Mouse (Mus musculus): ENCODE measurements around the gene Arhgef3. TPM values are rescaled to one million over a fixed set of nuclear protein-coding genes. Genes with fewer than 3 reads are reported as not detected.
A peak's percentile ranks its signal among the peaks of the same experiment; 100 is the strongest.
"Not testable (repeated sequence)": the region's sequence is repeated elsewhere in the genome, so short reads cannot be mapped to it uniquely, and the experiment has no call there.

The Arhgef3 gene
- total and polyA plus RNA-seq, 3 experiments = 11.1 to 27.8 (median 23.0) TPM

DNA sequence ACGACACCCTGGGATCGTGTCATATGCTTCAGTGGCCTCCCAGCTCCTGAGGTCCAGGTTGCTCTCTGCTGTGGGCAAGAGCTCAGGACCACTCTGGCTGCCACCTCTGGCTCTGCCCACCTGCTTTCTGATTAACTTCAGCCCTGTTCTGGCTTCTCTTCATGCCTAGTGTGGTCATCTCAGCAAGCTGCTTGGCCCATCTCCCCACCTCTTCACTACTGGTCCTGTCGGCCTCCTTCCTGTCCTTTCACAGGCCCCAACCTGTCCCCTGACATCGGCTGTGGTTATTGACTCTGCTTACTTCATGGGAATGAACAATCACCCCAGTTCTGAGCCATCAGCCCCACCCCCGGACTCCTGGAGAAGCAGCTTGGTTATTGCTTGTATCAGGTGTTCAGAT, 128.9 kb downstream of the Arhgef3 start:
- peaks cover 17% of the 10 kb centered on the region for H3K36me3 ChIP-seq (ENCODE audit: control insufficient read depth, insufficient read depth, low read length)
- peak overlapping the region; percentile 71 for H3K27ac ChIP-seq
- H3K4me1 ChIP-seq (ENCODE audit: control insufficient read depth, insufficient read depth, low read length) = peaks cover 21% of the 10 kb centered on the region
- peaks cover 5% of the 10 kb centered on the region for H3K79me2 ChIP-seq (replicated peaks; ENCODE audit: control insufficient read depth, insufficient read depth, low read length)
- TF ChIP-seq CTCF (IDR thresholded peaks at IDR 0.05) = no peak
- TF ChIP-seq POLR2A (IDR thresholded peaks at IDR 0.05; ENCODE audit: insufficient read depth, low read depth, low read length) = no peak
- TF ChIP-seq EP300 (IDR thresholded peaks at IDR 0.05; ENCODE audit: insufficient read depth, low read depth, low read length) = no peak
- no peaks in the 10 kb centered on the region for H3K27me3 ChIP-seq (ENCODE audit: control insufficient read depth, insufficient read depth, low read length)
- no peak for DNase-seq
- 62% methylated on average over 5 of the region's 5 CpGs for WGBS
- no peak overlapping the region for H3K4me3 ChIP-seq
- H3K9ac ChIP-seq (ENCODE audit: low read depth, low read length) = no peak overlapping the region
- intact Hi-C loops (cut with DNase I) = loop anchor here (5.0 kb wide), 1 partner anchor 54 kb away; no protein-coding TSS in a partner anchor

DNA sequence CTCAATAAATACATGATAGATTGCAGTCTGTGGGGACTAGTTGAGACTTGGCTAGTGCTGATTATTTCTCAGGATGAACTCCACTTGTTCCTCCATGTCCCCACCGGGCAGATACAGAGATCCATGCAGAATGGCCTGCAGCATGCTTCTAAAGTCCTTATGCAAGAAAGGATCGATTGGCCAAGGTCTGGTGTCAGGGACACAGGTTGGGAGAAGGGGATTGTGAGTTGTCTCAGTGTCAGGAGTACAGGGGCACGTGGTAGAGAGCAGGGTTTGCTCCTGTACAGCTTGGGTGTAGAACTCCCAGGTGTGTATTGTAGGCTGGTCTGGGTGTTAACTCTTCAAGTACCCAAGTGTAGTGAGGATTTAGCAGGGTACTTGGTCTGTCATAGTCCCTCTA, 130.2 kb downstream of the Arhgef3 start:
- H3K27ac ChIP-seq = peak overlapping the region; percentile 71; the same call in 1 of the 2 replicates
- H3K36me3 ChIP-seq (ENCODE audit: control insufficient read depth, insufficient read depth, low read length) = peaks cover 17% of the 10 kb centered on the region
- no peak for TF ChIP-seq POLR2A (IDR thresholded peaks at IDR 0.05; ENCODE audit: insufficient read depth, low read depth, low read length)
- no peak for TF ChIP-seq EP300 (IDR thresholded peaks at IDR 0.05; ENCODE audit: insufficient read depth, low read depth, low read length)
- no peak for TF ChIP-seq CTCF (IDR thresholded peaks at IDR 0.05)
- H3K4me1 ChIP-seq (ENCODE audit: control insufficient read depth, insufficient read depth, low read length) = peaks cover 22% of the 10 kb centered on the region
- H3K4me3 ChIP-seq = no peak overlapping the region
- DNase-seq = no peak
- no peaks in the 10 kb centered on the region for H3K27me3 ChIP-seq (ENCODE audit: control insufficient read depth, insufficient read depth, low read length)
- WGBS = 79% methylated on average over 3 of the region's 3 CpGs
- intact Hi-C loops (cut with DNase I) = loop anchor here (5.0 kb wide), 4 partner anchors 52 to 167 kb away; no protein-coding TSS in a partner anchor
- H3K79me2 ChIP-seq (replicated peaks; ENCODE audit: control insufficient read depth, insufficient read depth, low read length) = peaks cover 4% of the 10 kb centered on the region
- no peak overlapping the region for H3K9ac ChIP-seq (ENCODE audit: low read depth, low read length)

DNA sequence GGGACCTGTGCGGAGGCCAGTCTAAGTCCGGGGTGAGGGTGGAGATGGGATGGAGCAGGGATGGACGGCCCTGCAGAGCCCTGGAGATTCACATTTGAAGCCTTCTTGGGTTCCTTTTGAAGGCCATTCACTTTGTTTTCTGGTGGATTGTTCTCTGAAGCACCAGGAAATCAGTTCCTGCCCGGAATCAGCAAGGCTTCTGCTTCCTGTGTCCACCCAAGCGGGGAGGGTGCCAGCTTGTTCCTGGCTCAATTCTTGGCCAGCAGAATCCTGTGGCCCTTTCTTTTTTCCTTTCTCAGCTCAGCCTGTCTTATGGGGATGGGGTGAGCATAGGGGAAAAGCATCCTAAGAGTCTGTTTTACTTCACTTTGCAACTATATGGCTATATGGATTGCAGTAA, 131.7 kb downstream of the Arhgef3 start:
- peaks cover 29% of the 10 kb centered on the region for H3K4me1 ChIP-seq (ENCODE audit: control insufficient read depth, insufficient read depth, low read length)
- WGBS = 54% methylated on average over 5 of the region's 5 CpGs
- H3K9ac ChIP-seq (ENCODE audit: low read depth, low read length) = no peak overlapping the region
- intact Hi-C loops (cut with DNase I) = loop anchor here (5.0 kb wide), 3 partner anchors 54 to 166 kb away; no protein-coding TSS in a partner anchor
- DNase-seq = peak; percentile 46 to 51
- H3K4me3 ChIP-seq = no peak overlapping the region
- no peaks in the 10 kb centered on the region for H3K27me3 ChIP-seq (ENCODE audit: control insufficient read depth, insufficient read depth, low read length)
- H3K27ac ChIP-seq = peak overlapping the region; percentile 70
- H3K36me3 ChIP-seq (ENCODE audit: control insufficient read depth, insufficient read depth, low read length) = peaks cover 14% of the 10 kb centered on the region
- TF ChIP-seq EP300 (IDR thresholded peaks at IDR 0.05; ENCODE audit: insufficient read depth, low read depth, low read length) (no peak), CTCF (IDR thresholded peaks at IDR 0.05) (no peak), POLR2A (IDR thresholded peaks at IDR 0.05; ENCODE audit: insufficient read depth, low read depth, low read length) (no peak)
- H3K79me2 ChIP-seq (replicated peaks; ENCODE audit: control insufficient read depth, insufficient read depth, low read length) = peaks cover 4% of the 10 kb centered on the region

DNA sequence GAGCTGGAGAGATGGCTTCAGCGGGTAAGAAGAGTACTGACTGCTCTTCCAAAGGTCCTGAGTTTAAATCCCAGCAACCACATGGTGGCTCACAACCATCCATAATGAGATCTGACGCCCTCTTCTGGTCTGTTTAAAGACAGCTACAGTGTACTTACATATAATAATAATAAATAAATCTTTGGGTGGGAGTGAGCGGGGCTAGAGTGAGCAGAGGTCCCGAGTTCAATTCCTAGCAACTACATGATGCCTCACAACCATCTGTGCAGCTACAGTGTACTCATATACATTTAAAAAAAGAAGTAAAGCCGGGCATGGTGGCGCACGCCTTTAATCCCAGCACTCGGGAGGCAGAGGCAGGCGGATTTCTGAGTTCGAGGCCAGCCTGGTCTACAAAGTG, 132.2 kb downstream of the Arhgef3 start:
- 93% methylated on average over 10 of the region's 10 CpGs for WGBS

DNA sequence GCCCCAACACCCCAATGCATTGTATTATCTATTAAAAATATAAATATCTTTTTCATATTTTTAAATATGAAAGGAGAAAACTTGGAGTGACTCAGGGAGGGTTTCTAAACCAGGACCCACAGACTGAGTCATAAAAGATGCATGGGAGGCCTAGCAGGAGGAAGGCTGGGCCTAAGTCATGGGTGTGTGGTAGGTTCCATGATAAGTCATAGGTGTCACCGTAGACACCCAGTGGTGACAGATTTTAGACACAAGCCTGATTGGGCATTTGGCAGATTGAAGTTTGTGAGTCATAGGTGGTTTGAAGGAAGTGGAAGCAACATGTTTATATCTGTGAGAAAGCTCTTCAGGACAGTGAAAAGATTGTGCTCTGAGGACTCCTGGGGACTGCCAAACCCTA, 134.4 kb downstream of the Arhgef3 start:
- H3K27me3 ChIP-seq (ENCODE audit: control insufficient read depth, insufficient read depth, low read length) = no peaks in the 10 kb centered on the region
- intact Hi-C loops (cut with DNase I) = loop anchor here (5.0 kb wide), 3 partner anchors 57 to 163 kb away; no protein-coding TSS in a partner anchor
- TF ChIP-seq CTCF (IDR thresholded peaks at IDR 0.05) (no peak), EP300 (IDR thresholded peaks at IDR 0.05; ENCODE audit: insufficient read depth, low read depth, low read length) (no peak), POLR2A (IDR thresholded peaks at IDR 0.05; ENCODE audit: insufficient read depth, low read depth, low read length) (no peak)
- DNase-seq = no peak
- 39% methylated on average over 1 of the region's 1 CpGs for WGBS
- H3K27ac ChIP-seq = peak overlapping the region; percentile 45
- H3K9ac ChIP-seq (ENCODE audit: low read depth, low read length) = no peak overlapping the region
- H3K79me2 ChIP-seq (replicated peaks; ENCODE audit: control insufficient read depth, insufficient read depth, low read length) = peaks cover 4% of the 10 kb centered on the region
- H3K4me3 ChIP-seq = no peak overlapping the region
- H3K4me1 ChIP-seq (ENCODE audit: control insufficient read depth, insufficient read depth, low read length) = peaks cover 18% of the 10 kb centered on the region
- peaks cover 2% of the 10 kb centered on the region for H3K36me3 ChIP-seq (ENCODE audit: control insufficient read depth, insufficient read depth, low read length)

More for the DNA sequence above, 132.2 kb downstream of the Arhgef3 start:
- Histone ChIP-seq H3K36me3 (ENCODE audit: control insufficient read depth, insufficient read depth, low read length) (peaks cover 14% of the 10 kb centered on the region), H3K4me1 (ENCODE audit: control insufficient read depth, insufficient read depth, low read length) (peaks cover 28% of the 10 kb centered on the region), H3K27ac (peak overlapping the region; percentile 70)
- not testable (repeated sequence) for H3K4me3 ChIP-seq; H3K27me3 ChIP-seq (ENCODE audit: control insufficient read depth, insufficient read depth, low read length); H3K9ac ChIP-seq (ENCODE audit: low read depth, low read length); H3K79me2 ChIP-seq (replicated peaks; ENCODE audit: control insufficient read depth, insufficient read depth, low read length); DNase-seq
- intact Hi-C loops (cut with DNase I) = loop anchor here (5.0 kb wide), 3 partner anchors 55 to 165 kb away; no protein-coding TSS in a partner anchor
- TF ChIP-seq CTCF (IDR thresholded peaks at IDR 0.05) = peak; percentile 25

DNA sequence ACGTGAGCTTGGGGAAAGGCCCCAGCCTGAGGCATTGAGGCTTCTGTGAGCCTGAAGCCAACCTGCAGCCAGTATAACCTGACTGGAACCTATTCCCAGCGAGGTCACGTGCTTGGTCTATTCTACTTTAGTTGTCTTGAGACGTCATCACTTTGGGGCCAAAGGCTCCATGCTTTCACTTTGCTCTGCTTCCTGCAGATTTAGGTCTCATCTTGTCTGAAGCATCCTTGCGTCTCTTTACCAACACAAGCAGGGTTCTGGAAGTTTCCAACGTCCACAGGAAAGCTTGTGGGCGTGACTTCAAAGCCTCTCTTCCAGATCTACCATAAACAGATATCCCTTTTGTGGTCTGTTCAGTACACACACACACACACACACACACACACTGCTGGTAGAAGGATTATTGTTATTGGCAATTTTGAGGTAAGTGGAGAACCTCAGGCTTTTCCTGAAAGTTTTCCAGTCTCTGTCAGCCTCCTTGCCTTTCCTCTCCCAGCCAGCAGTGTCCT, 135.6 kb downstream of the Arhgef3 start:
- peak overlapping the region; percentile 45 for H3K27ac ChIP-seq
- no peak overlapping the region for H3K4me3 ChIP-seq
- WGBS = 56% methylated on average over 7 of the region's 7 CpGs
- H3K27me3 ChIP-seq (ENCODE audit: control insufficient read depth, insufficient read depth, low read length) = no peaks in the 10 kb centered on the region
- no peak overlapping the region for H3K9ac ChIP-seq (ENCODE audit: low read depth, low read length)
- intact Hi-C loops (cut with DNase I) = no loop called here
- peaks cover 2% of the 10 kb centered on the region for H3K36me3 ChIP-seq (ENCODE audit: control insufficient read depth, insufficient read depth, low read length)
- peaks cover 11% of the 10 kb centered on the region for H3K4me1 ChIP-seq (ENCODE audit: control insufficient read depth, insufficient read depth, low read length)
- DNase-seq = no peak
- peaks cover 4% of the 10 kb centered on the region for H3K79me2 ChIP-seq (replicated peaks; ENCODE audit: control insufficient read depth, insufficient read depth, low read length)
- TF ChIP-seq POLR2A (IDR thresholded peaks at IDR 0.05; ENCODE audit: insufficient read depth, low read depth, low read length) (no peak), EP300 (IDR thresholded peaks at IDR 0.05; ENCODE audit: insufficient read depth, low read depth, low read length) (no peak), CTCF (IDR thresholded peaks at IDR 0.05) (no peak)

Measured in heart, adult 2 months (tissue).